Mouse (Mus musculus): ENCODE data around the gene Galnt17. TPM values are rescaled to one million over a fixed set of nuclear protein-coding genes. Genes with fewer than 3 reads are reported as not detected.

The Galnt17 gene
- polyA plus RNA-seq, 1 experiment from 2014 or later: 1.1 TPM

DNA sequence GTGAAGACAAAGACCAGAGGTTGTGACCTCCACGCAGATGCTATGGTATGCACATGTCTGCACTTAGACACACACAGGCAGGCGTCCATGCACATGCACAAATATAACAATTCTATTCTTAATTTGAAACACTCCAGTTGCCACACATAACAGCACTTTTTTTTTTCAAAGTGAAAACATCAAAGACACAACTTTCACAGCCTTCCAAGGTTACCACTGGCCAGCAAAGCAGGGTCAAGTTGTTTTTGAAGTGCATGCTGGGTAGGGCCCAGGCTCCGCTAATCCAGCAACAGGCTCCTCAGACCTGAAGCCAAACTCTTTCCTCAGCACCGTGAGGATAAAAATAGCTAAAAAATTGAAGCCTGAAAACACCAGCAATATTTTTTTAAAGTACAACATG, 357.9 kb downstream of the Galnt17 start:
- Histone ChIP-seq H3K4me1 (no peaks in the 10 kb centered on the region), H3K9me3 (no peaks in the 10 kb centered on the region), H3K9ac (no peak overlapping the region), H3K36me3 (no peaks in the 10 kb centered on the region), H3K4me2 (no peak overlapping the region), H3K4me3 (no peak overlapping the region), H3K27me3 (no peaks in the 10 kb centered on the region), H3K27ac (no peak overlapping the region)
- ATAC-seq (ENCODE audit: borderline replicate concordance, extremely low read depth, low FRiP score, low TSS enrichment): no peak
- WGBS: 35% methylated on average over 4 of the region's 4 CpGs

DNA sequence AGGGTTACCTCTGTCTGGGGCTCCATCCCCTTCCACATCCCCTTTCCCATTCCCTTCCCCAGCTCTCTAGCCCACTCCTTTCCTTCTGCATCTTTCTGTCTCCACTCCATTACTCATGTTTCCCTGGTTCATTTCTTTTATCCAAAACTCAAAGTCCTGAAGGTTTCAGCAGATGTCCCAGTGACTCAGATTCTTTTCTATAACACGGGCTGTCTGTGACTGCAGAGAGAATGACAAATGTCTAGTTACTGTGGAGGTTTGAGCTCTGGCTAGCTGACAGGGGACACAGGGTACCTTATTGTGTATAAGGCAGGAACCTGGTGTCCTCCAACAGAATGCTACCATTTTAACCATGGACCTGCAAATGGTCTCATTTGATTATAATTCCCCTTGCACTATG, 358.6 kb downstream of the Galnt17 start:
- Histone ChIP-seq H3K9me3 (no peaks in the 10 kb centered on the region), H3K4me2 (no peak overlapping the region), H3K4me1 (no peaks in the 10 kb centered on the region), H3K27me3 (no peaks in the 10 kb centered on the region), H3K4me3 (no peak overlapping the region), H3K27ac (no peak overlapping the region), H3K9ac (no peak overlapping the region), H3K36me3 (no peaks in the 10 kb centered on the region)
- 38% methylated on average over 1 of the region's 1 CpGs for WGBS
- ATAC-seq (ENCODE audit: borderline replicate concordance, extremely low read depth, low FRiP score, low TSS enrichment): no peak

DNA sequence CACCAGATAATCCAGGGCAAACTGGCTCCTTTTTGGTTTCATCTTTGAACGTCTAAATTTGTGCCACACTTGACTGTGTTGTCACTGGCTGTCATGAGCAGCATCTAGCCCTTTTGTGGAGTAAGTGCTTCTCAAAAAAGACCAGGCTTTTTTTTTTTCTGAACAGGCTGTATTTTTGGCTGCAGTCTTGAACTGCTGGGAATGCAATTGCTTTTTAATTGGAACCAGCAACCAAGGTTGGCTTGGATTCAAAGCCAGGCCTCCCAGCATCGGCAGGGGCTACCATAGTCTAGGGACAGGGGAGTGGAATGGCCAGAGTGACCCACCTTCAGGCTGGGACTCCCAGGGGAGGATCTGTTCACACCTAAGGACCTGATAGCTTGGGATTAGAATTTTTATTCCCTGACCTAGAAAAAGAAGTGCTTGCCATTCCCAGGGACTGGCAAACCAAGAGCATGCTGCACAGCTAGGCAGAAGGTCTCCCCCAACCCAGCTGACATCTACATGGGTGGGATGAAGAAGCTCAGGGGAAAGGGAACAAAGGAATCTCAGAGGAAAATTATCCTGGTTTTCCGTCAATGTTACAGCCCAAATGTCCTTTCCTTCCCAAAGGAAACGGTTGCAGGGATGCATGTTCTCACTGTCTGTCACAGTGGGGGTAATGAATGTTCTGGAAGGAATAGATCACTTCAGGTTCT, 369.2 kb downstream of the Galnt17 start:
- Histone ChIP-seq H3K27me3 (no peaks in the 10 kb centered on the region), H3K4me3 (no peak overlapping the region), H3K9me3 (no peaks in the 10 kb centered on the region), H3K27ac (0 out of 2 replicates have a peak overlapping the region, but pooled peaks have one; percentile 42), H3K9ac (no peak overlapping the region), H3K36me3 (no peaks in the 10 kb centered on the region), H3K4me1 (peaks cover 12% of the 10 kb centered on the region), H3K4me2 (no peak overlapping the region)
- WGBS: 29% methylated on average over 4 of the region's 4 CpGs
- peak; percentile 66 for ATAC-seq (ENCODE audit: borderline replicate concordance, extremely low read depth, low FRiP score, low TSS enrichment)

DNA sequence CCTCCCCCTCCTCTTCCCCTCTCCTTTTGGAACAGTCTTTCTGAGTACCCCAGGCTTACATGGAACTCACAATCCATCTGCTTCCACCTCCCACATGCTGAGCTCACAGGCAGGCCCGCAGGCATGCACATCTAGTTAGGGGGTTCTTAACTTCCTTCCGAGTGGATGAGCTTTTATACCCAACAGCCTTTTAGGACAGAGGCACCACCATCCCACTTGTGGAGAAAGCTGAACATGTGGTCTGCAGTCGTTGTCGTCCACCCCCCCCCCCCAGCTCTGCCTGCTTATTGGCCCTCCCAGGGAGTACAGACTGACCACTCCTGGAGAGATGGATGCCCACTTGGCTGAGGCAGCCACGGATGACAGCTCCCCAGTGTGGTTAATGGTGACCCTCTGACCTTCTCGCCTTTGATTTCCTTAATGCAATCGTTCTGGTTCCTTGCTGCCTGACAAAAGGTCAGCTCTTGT, 370.0 kb downstream of the Galnt17 start:
- no peak overlapping the region for H3K9ac ChIP-seq

DNA sequence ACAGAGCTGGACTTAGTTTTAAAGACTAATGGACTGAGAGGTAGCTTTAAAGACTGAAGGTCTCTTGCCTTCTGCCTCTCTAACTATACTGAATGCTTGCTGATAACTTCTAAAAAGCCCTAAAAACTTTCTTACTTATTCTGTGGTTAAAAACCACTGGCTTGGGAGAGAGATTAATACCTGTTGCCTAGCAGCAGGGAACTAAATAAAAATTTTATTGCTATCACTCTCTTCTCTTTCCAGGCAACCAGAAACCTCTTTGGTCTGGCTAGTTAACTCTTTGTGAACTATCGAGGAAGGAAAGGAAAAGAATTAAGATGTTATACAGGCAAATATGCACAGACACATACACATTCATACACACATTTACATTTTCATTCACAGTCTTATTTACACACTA, 377.3 kb downstream of the Galnt17 start:
- no peak for ATAC-seq (ENCODE audit: borderline replicate concordance, extremely low read depth, low FRiP score, low TSS enrichment)
- Histone ChIP-seq H3K4me2 (no peak overlapping the region), H3K9me3 (no peaks in the 10 kb centered on the region), H3K4me3 (no peak overlapping the region), H3K4me1 (peaks cover 5% of the 10 kb centered on the region; the same call in 1 of the 2 replicates), H3K27me3 (no peaks in the 10 kb centered on the region), H3K36me3 (no peaks in the 10 kb centered on the region), H3K27ac (no peak overlapping the region), H3K9ac (no peak overlapping the region)
- 77% methylated on average over 1 of the region's 1 CpGs for WGBS

More for the DNA sequence above, 370.0 kb downstream of the Galnt17 start:
- WGBS: 2% methylated on average over 7 of the region's 7 CpGs
- Histone ChIP-seq H3K4me2 (no peak overlapping the region), H3K4me1 (peaks cover 12% of the 10 kb centered on the region), H3K9me3 (no peaks in the 10 kb centered on the region), H3K27me3 (no peaks in the 10 kb centered on the region), H3K4me3 (no peak overlapping the region), H3K36me3 (no peaks in the 10 kb centered on the region), H3K27ac (peak overlapping the region; percentile 59)
- peak; percentile 91 for ATAC-seq (ENCODE audit: borderline replicate concordance, extremely low read depth, low FRiP score, low TSS enrichment)

DNA sequence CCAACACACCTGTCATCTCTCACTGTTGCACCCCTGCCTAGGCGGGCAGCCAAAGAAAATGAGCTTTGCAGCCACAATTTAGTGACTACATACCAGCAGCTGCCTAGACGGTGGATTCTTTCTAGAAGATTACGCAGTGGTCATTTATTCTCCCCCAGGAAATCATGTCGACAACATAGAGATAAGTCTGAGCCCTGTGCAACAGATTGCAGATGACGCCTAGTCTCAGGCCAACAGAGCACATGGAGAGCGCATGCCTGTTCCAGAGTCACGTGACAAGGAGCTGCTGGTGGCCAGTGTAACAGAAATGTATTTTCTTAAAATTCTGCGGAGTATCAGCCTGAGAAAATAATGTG, 380.5 kb downstream of the Galnt17 start:
- ATAC-seq (ENCODE audit: borderline replicate concordance, extremely low read depth, low FRiP score, low TSS enrichment): peak; percentile 59; the same call in 1 of the 2 replicates
- H3K4me1 ChIP-seq: peaks cover 5% of the 10 kb centered on the region; the same call in 1 of the 2 replicates
- no peaks in the 10 kb centered on the region for H3K9me3 ChIP-seq
- H3K9ac ChIP-seq: no peak overlapping the region
- H3K4me3 ChIP-seq: no peak overlapping the region
- H3K36me3 ChIP-seq: no peaks in the 10 kb centered on the region
- no peak overlapping the region for H3K4me2 ChIP-seq
- no peak overlapping the region for H3K27ac ChIP-seq
- WGBS: 48% methylated on average over 8 of the region's 8 CpGs
- H3K27me3 ChIP-seq: no peaks in the 10 kb centered on the region

DNA sequence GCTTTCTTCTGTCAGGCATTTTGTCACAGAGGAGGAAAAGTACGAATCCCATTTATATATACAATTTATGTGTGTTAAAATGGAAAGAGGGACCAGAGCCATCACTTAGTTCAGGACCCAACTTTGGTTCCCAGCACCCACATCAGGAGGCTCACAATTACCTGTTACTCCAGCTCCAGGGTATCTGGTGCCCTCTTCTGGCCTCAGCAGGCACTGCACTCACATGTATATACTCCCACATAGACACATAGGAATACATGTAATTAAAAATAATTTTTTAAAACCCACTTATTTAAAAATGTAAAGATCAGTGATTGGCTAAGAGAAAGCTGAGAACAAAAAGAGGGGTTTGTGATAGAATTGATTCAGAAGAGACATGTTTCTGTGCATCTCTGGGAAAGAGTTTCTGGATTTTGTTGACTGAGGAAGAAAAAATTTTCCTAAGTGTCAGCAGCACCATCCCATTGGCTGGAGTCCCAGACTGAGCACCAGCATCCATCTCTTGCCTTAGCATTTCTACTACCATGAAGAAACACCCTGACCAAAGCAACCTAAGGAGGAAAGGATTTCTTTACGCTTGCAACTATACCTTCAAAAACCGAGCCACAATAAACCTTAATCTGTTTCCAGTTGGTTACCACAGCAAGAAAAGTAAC, 381.0 kb downstream of the Galnt17 start:
- H3K9ac ChIP-seq: no peak overlapping the region
- ATAC-seq (ENCODE audit: borderline replicate concordance, extremely low read depth, low FRiP score, low TSS enrichment): no peak
- no peak overlapping the region for H3K4me2 ChIP-seq
- H3K9me3 ChIP-seq: no peaks in the 10 kb centered on the region
- H3K27me3 ChIP-seq: no peaks in the 10 kb centered on the region
- no peaks in the 10 kb centered on the region for H3K36me3 ChIP-seq
- no peak overlapping the region for H3K27ac ChIP-seq
- H3K4me3 ChIP-seq: no peak overlapping the region
- H3K4me1 ChIP-seq: peaks cover 5% of the 10 kb centered on the region; the same call in 1 of the 2 replicates
- 85% methylated on average over 3 of the region's 3 CpGs for WGBS

DNA sequence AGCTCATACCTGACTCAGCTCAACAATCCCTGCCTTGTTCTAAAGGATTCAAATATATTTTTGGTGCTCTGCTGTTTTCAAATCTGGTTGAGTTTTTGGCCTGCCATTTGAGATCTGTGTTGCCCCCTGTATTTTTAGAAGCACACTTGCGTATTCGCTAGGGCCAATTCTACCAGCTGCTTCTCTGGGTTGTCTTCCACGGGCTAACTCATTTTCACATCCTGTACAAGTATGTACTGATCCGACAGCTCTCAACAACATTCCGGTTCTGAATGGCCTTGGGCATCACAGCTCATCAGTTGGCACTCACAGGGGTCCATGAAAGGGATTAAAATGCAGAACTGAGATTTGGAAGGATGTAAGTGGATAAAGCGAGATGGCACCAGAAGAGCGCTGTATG, 382.6 kb downstream of the Galnt17 start:
- Histone ChIP-seq H3K4me2 (no peak overlapping the region), H3K9ac (no peak overlapping the region), H3K4me1 (peaks cover 5% of the 10 kb centered on the region; the same call in 1 of the 2 replicates), H3K27me3 (no peaks in the 10 kb centered on the region), H3K27ac (no peak overlapping the region), H3K36me3 (no peaks in the 10 kb centered on the region), H3K4me3 (no peak overlapping the region), H3K9me3 (no peaks in the 10 kb centered on the region)
- no peak for ATAC-seq (ENCODE audit: borderline replicate concordance, extremely low read depth, low FRiP score, low TSS enrichment)
- WGBS: 92% methylated on average over 7 of the region's 7 CpGs

DNA sequence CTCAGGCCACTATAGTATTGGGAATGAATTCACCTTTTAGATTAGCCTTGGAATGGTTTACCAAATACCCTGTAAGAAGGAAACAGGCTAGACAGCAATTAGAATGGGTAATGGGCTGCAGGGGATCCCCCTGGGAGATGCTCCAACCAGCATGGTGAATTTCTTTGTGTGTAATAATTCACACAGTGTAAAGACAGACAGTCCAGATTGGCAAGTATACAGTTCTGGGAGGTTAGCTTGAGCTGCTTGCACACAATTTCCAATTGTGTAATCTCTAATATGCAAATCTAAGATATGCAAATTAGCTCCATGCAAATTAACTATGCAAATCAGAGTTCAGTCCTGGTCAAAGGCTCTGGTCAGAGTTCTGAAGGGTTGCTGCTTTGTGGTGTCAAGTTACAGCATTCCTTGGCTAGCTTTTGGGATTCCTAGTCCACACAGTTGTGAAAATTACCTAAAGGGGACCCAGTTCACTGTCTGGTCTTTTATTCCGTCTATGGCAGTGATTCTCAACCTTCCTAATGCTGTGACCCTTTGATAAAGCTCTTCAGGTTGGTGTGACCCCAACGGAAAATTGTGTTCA, 384.0 kb downstream of the Galnt17 start:
- H3K36me3 ChIP-seq: no peaks in the 10 kb centered on the region
- no peak overlapping the region for H3K9ac ChIP-seq
- no peaks in the 10 kb centered on the region for H3K27me3 ChIP-seq
- peaks cover 5% of the 10 kb centered on the region; the same call in 1 of the 2 replicates for H3K4me1 ChIP-seq
- no peak overlapping the region for H3K4me3 ChIP-seq
- 28% methylated on average over 2 of the region's 2 CpGs for WGBS
- H3K27ac ChIP-seq: no peak overlapping the region
- H3K9me3 ChIP-seq: no peaks in the 10 kb centered on the region
- H3K4me2 ChIP-seq: no peak overlapping the region
- ATAC-seq (ENCODE audit: borderline replicate concordance, extremely low read depth, low FRiP score, low TSS enrichment): no peak

DNA sequence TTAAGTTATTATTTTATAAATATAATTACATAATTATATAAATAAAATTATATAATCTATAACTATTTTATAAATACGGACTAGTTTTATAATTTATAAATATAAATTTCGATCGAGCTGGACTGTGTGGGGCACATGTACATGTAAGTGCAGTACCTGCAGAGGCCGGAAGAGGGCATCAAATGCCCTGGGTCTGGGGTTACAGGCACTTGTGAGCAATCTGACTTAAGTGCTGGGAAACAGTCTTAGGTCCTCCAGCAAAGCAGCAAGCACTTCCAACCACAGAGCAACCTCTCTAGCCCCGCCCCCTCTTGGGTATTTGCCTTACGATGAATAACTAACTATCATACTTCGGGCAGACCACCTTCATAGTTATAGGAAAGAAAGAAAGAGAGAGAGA, 388.3 kb downstream of the Galnt17 start:
- Histone ChIP-seq H3K9ac (no peak overlapping the region), H3K9me3 (no peaks in the 10 kb centered on the region), H3K4me3 (no peak overlapping the region), H3K27ac (no peak overlapping the region), H3K36me3 (no peaks in the 10 kb centered on the region), H3K4me1 (no peaks in the 10 kb centered on the region), H3K4me2 (no peak overlapping the region), H3K27me3 (no peaks in the 10 kb centered on the region)
- 93% methylated on average over 7 of the region's 7 CpGs for WGBS
- ATAC-seq (ENCODE audit: borderline replicate concordance, extremely low read depth, low FRiP score, low TSS enrichment): no peak

DNA sequence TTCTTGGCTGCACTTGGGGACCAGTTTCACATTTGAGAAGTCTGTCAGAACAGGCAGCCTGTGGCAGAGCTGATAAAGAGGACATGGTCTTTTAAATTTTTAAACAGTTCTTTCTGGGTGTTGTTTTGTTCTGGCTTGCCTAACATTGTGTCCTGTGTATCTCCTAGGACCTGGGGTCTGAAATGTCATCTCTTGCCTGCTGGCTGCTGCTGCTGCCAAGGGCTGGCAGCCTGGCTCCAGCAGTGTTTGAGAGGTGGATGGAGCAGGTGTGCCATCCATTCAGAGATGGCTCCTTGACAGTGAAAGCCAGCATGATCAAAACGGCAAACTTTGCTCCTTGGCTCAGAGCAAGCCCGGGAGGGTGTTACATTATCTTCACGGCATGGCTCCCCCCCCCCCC, 393.7 kb downstream of the Galnt17 start:
- Histone ChIP-seq H3K27ac (no peak overlapping the region), H3K4me2 (no peak overlapping the region), H3K4me3 (no peak overlapping the region), H3K27me3 (no peaks in the 10 kb centered on the region), H3K36me3 (no peaks in the 10 kb centered on the region), H3K9me3 (no peaks in the 10 kb centered on the region), H3K9ac (no peak overlapping the region), H3K4me1 (no peaks in the 10 kb centered on the region)
- 48% methylated on average over 3 of the region's 3 CpGs for WGBS
- ATAC-seq (ENCODE audit: borderline replicate concordance, extremely low read depth, low FRiP score, low TSS enrichment): no peak

DNA sequence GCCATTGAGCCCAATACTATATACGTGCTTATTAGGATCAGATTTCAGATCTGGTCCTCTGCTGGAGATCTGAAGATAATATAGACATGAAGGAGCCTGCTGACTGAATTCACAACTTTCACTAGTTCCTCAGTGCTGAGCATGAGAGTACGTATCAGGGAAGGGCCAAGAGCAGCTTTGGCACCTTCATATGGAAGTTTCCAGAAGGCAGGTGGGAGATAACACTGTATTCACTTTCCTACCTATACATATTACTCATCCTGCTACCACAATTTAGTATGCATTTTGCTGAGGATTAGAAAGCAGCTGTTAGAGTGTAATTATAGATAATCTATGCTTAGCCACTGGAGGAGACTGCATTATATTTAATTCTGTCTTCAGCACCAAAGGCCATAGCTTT, 396.7 kb downstream of the Galnt17 start:
- WGBS: 67% methylated on average over 2 of the region's 2 CpGs
- Histone ChIP-seq H3K4me1 (no peaks in the 10 kb centered on the region), H3K9me3 (no peaks in the 10 kb centered on the region), H3K27me3 (no peaks in the 10 kb centered on the region), H3K27ac (no peak overlapping the region), H3K9ac (no peak overlapping the region), H3K4me3 (no peak overlapping the region), H3K4me2 (no peak overlapping the region), H3K36me3 (no peaks in the 10 kb centered on the region)
- no peak for ATAC-seq (ENCODE audit: borderline replicate concordance, extremely low read depth, low FRiP score, low TSS enrichment)
